Mouse (Mus musculus): ENCODE data around the gene Syngr2. TPM values are rescaled to one million over a fixed set of nuclear protein-coding genes. Genes with fewer than 3 reads are reported as not detected.

Gene Syngr2
- polyA plus RNA-seq, 1 experiment from 2014 or later, result 29.9 TPM

GRCm38 (mm10) chr11:117854241-117854640 is 44.8 kb downstream of the Syngr2 start:
- 94% methylated on average over 9 of the region's 9 CpGs for WGBS
- Histone ChIP-seq H3K4me2 (ENCODE audit: low read depth) (no peak overlapping the region), H3K36me3 (ENCODE audit: control insufficient read depth, insufficient read depth, low read length) (peaks cover 20% of the 10 kb centered on the region), H3K27ac (ENCODE audit: low read depth, low read length) (no peak overlapping the region), H3K4me3 (ENCODE audit: low read depth, low read length) (no peak overlapping the region), H3K27me3 (ENCODE audit: control insufficient read depth, insufficient read depth, low read length) (peaks cover under 1% of the 10 kb centered on the region; the same call in 1 of the 2 replicates), H3K4me1 (ENCODE audit: control insufficient read depth, insufficient read depth, low read length) (peaks cover 8% of the 10 kb centered on the region; the same call in 1 of the 2 replicates), H3K9ac (ENCODE audit: low read length) (no peak overlapping the region), H3K9me3 (ENCODE audit: control insufficient read depth, low read length) (no peaks in the 10 kb centered on the region)
- ATAC-seq (ENCODE audit: insufficient read depth, low FRiP score, low TSS enrichment) (no peak), DNase-seq (ENCODE audit: low spot score) (no peak)

GRCm38 (mm10) chr11:117855360-117855759 is 45.9 kb downstream of the Syngr2 start:
- DNase-seq (ENCODE audit: low spot score) (no peak), ATAC-seq (ENCODE audit: insufficient read depth, low FRiP score, low TSS enrichment) (no peak)
- H3K4me3 ChIP-seq (ENCODE audit: low read depth, low read length), result no peak overlapping the region
- no peak overlapping the region for H3K4me2 ChIP-seq (ENCODE audit: low read depth)
- H3K9ac ChIP-seq (ENCODE audit: low read length), result no peak overlapping the region
- H3K36me3 ChIP-seq (ENCODE audit: control insufficient read depth, insufficient read depth, low read length), result peaks cover 20% of the 10 kb centered on the region
- peaks cover 2% of the 10 kb centered on the region; the same call in 1 of the 2 replicates for H3K4me1 ChIP-seq (ENCODE audit: control insufficient read depth, insufficient read depth, low read length)
- H3K27ac ChIP-seq (ENCODE audit: low read depth, low read length), result no peak overlapping the region
- 98% methylated on average over 5 of the region's 5 CpGs for WGBS
- no peaks in the 10 kb centered on the region for H3K9me3 ChIP-seq (ENCODE audit: control insufficient read depth, low read length)
- peaks cover 5% of the 10 kb centered on the region; the same call in 1 of the 2 replicates for H3K27me3 ChIP-seq (ENCODE audit: control insufficient read depth, insufficient read depth, low read length)

GRCm38 (mm10) chr11:117855975-117856374 is 46.5 kb downstream of the Syngr2 start:
- no peak overlapping the region for H3K9ac ChIP-seq (ENCODE audit: low read length)
- peaks cover 20% of the 10 kb centered on the region for H3K36me3 ChIP-seq (ENCODE audit: control insufficient read depth, insufficient read depth, low read length)
- H3K4me1 ChIP-seq (ENCODE audit: control insufficient read depth, insufficient read depth, low read length), result peaks cover 5% of the 10 kb centered on the region; the same call in 1 of the 2 replicates
- no peak overlapping the region for H3K27ac ChIP-seq (ENCODE audit: low read depth, low read length)
- no peak overlapping the region for H3K4me3 ChIP-seq (ENCODE audit: low read depth, low read length)
- H3K9me3 ChIP-seq (ENCODE audit: control insufficient read depth, low read length), result no peaks in the 10 kb centered on the region
- H3K27me3 ChIP-seq (ENCODE audit: control insufficient read depth, insufficient read depth, low read length), result peaks cover 10% of the 10 kb centered on the region
- H3K4me2 ChIP-seq (ENCODE audit: low read depth), result no peak overlapping the region
- ATAC-seq (ENCODE audit: insufficient read depth, low FRiP score, low TSS enrichment), result no peak
- WGBS, result 86% methylated on average over 1 of the region's 1 CpGs
- no peak for DNase-seq (ENCODE audit: low spot score)

- H3K36me3 ChIP-seq (ENCODE audit: control insufficient read depth, insufficient read depth, low read length), result peaks cover 20% of the 10 kb centered on the region
These were observed 48.0 kb downstream of the Syngr2 start for GRCm38 (mm10) chr11:117857462-117857861.

GRCm38 (mm10) chr11:117858392-117858791 is 48.9 kb downstream of the Syngr2 start:
- WGBS, result 25% methylated on average over 3 of the region's 3 CpGs
- no peak overlapping the region for H3K27ac ChIP-seq (ENCODE audit: low read depth, low read length)
- no peak overlapping the region for H3K4me2 ChIP-seq (ENCODE audit: low read depth)
- H3K36me3 ChIP-seq (ENCODE audit: control insufficient read depth, insufficient read depth, low read length), result peaks cover 18% of the 10 kb centered on the region
- H3K4me1 ChIP-seq (ENCODE audit: control insufficient read depth, insufficient read depth, low read length), result peaks cover 5% of the 10 kb centered on the region; the same call in 1 of the 2 replicates
- peaks cover 15% of the 10 kb centered on the region for H3K27me3 ChIP-seq (ENCODE audit: control insufficient read depth, insufficient read depth, low read length)
- H3K9ac ChIP-seq (ENCODE audit: low read length), result no peak overlapping the region
- DNase-seq (ENCODE audit: low spot score) (no peak), ATAC-seq (ENCODE audit: insufficient read depth, low FRiP score, low TSS enrichment) (no peak)
- H3K9me3 ChIP-seq (ENCODE audit: control insufficient read depth, low read length), result no peaks in the 10 kb centered on the region
- H3K4me3 ChIP-seq (ENCODE audit: low read depth, low read length), result no peak overlapping the region

More at GRCm38 (mm10) chr11:117857462-117857861, 48.0 kb downstream of the Syngr2 start:
- Histone ChIP-seq H3K27ac (ENCODE audit: low read depth, low read length) (no peak overlapping the region), H3K4me1 (ENCODE audit: control insufficient read depth, insufficient read depth, low read length) (peaks cover 5% of the 10 kb centered on the region; the same call in 1 of the 2 replicates), H3K4me3 (ENCODE audit: low read depth, low read length) (no peak overlapping the region), H3K27me3 (ENCODE audit: control insufficient read depth, insufficient read depth, low read length) (peaks cover 15% of the 10 kb centered on the region), H3K9me3 (ENCODE audit: control insufficient read depth, low read length) (no peaks in the 10 kb centered on the region), H3K4me2 (ENCODE audit: low read depth) (no peak overlapping the region), H3K9ac (ENCODE audit: low read length) (no peak overlapping the region)
- DNase-seq (ENCODE audit: low spot score) (no peak), ATAC-seq (ENCODE audit: insufficient read depth, low FRiP score, low TSS enrichment) (no peak)
- WGBS, result 92% methylated on average over 10 of the region's 10 CpGs

- ATAC-seq (ENCODE audit: insufficient read depth, low FRiP score, low TSS enrichment), result no peak
- H3K9me3 ChIP-seq (ENCODE audit: control insufficient read depth, low read length), result no peaks in the 10 kb centered on the region
- H3K9ac ChIP-seq (ENCODE audit: low read length), result no peak within 1 kb of the TSS
- peaks cover 5% of the 10 kb centered on the region; the same call in 1 of the 2 replicates for H3K4me1 ChIP-seq (ENCODE audit: control insufficient read depth, insufficient read depth, low read length)
- peaks cover 13% of the 10 kb centered on the region for H3K36me3 ChIP-seq (ENCODE audit: control insufficient read depth, insufficient read depth, low read length)
- no peak for DNase-seq (ENCODE audit: low spot score)
- no peak within 1 kb of the TSS for H3K27ac ChIP-seq (ENCODE audit: low read depth, low read length)
- H3K4me3 ChIP-seq (ENCODE audit: low read depth, low read length), result no peak within 1 kb of the TSS
- H3K27me3 ChIP-seq (ENCODE audit: control insufficient read depth, insufficient read depth, low read length), result peaks cover 15% of the 10 kb centered on the region
- H3K4me2 ChIP-seq (ENCODE audit: low read depth), result no peak within 1 kb of the TSS
- WGBS, result 3% methylated on average over 23 of the region's 23 CpGs
These were observed 51.1 kb downstream of the Syngr2 start, which contains the start of gene Tmem235 for GRCm38 (mm10) chr11:117860601-117861000. Gene Tmem235 (plus strand): TSS chr11:117860752.

- Histone ChIP-seq H3K36me3 (ENCODE audit: control insufficient read depth, insufficient read depth, low read length) (no peaks in the 10 kb centered on the region), H3K4me1 (ENCODE audit: control insufficient read depth, insufficient read depth, low read length) (peaks cover 10% of the 10 kb centered on the region; the same call in 1 of the 2 replicates), H3K9ac (ENCODE audit: low read length) (no peak overlapping the region), H3K27me3 (ENCODE audit: control insufficient read depth, insufficient read depth, low read length) (peaks cover 15% of the 10 kb centered on the region), H3K9me3 (ENCODE audit: control insufficient read depth, low read length) (no peaks in the 10 kb centered on the region), H3K27ac (ENCODE audit: low read depth, low read length) (no peak overlapping the region), H3K4me2 (ENCODE audit: low read depth) (no peak overlapping the region), H3K4me3 (ENCODE audit: low read depth, low read length) (no peak overlapping the region)
- DNase-seq (ENCODE audit: low spot score), result no peak
- 29% methylated on average over 11 of the region's 11 CpGs for WGBS
- no peak for ATAC-seq (ENCODE audit: insufficient read depth, low FRiP score, low TSS enrichment)
These were observed 53.8 kb downstream of the Syngr2 start for GRCm38 (mm10) chr11:117863174-117863856.

Measured in neural tube, embryonic 11.5 days (tissue).